In genomic region chr4:103146339-103146738, GRCm38 (mm10) we compare ENCODE assay signal across 9 mouse cellular contexts. TPM values are rescaled to one million over a fixed set of nuclear protein-coding genes. Genes with fewer than 3 reads are reported as not detected.
DNase-seq lines count a peak whose midpoint lies in the region; TF ChIP-seq lines count a peak whose summit lies in the region.
"Had no signal": no experiment of that assay in that cellular context is flagged by ENCODE, and none has a peak within 500 bp of the region (broad histone marks: within the 10 kb centered on the region; RNA-seq: fewer than 3 reads in every experiment).

No protein-coding gene starts in this region.

- no peaks in the 10 kb centered on the region for H3K27me3 ChIP-seq in MEL (ENCODE audit: control insufficient read depth in 1 of 2, insufficient read depth in 2 of 2, low read length in 2 of 2)
- no peaks in the 10 kb centered on the region for H3K27me3 ChIP-seq in heart, adult 2 months (ENCODE audit: control insufficient read depth, insufficient read depth, low read length)
- H3K27me3 ChIP-seq: limb, embryonic 15.5 days had no signal

- no peaks in the 10 kb centered on the region for H3K9me3 ChIP-seq in MEL (replicated peaks; ENCODE audit: insufficient read depth, low read length)
- H3K9me3 ChIP-seq: limb, embryonic 15.5 days had no signal

- no peak overlapping the region for H3K4me3 ChIP-seq in MEL (ENCODE audit: control insufficient read depth in 1 of 2, insufficient read depth in 1 of 2, low read depth in 2 of 2, low read length in 2 of 2)
- H3K4me3 ChIP-seq in heart, adult 2 months, result no peak overlapping the region
- H3K4me3 ChIP-seq: limb, embryonic 15.5 days had no signal

- TF ChIP-seq EP300 in MEL (IDR thresholded peaks at IDR 0.05; ENCODE audit: low read depth in 1 of 2, low read length in 2 of 2), result no peak
- peak; percentile 72; the same call in 1 of the 2 replicates for TF ChIP-seq EP300 in heart, adult 2 months (IDR thresholded peaks at IDR 0.05; ENCODE audit: insufficient read depth, low read depth, low read length)

- H3K9ac ChIP-seq in MEL (ENCODE audit: control insufficient read depth, low read depth, low read length, poor library complexity, severe bottlenecking), result no peak overlapping the region
- H3K9ac ChIP-seq in heart, adult 2 months (ENCODE audit: low read depth, low read length), result no peak overlapping the region
- H3K9ac ChIP-seq: limb, embryonic 15.5 days had no signal

- H3K36me3 ChIP-seq in MEL (ENCODE audit: control insufficient read depth in 1 of 2, insufficient read depth in 2 of 2, low read length in 2 of 2), result peaks cover 0 to 38% of the 10 kb centered on the region in 2 experiments; a peak in 2 of 4 replicates
- peaks cover 10% of the 10 kb centered on the region for H3K36me3 ChIP-seq in heart, adult 2 months (ENCODE audit: control insufficient read depth, insufficient read depth, low read length)

- H3K27ac ChIP-seq in MEL (ENCODE audit: control insufficient read depth, low read depth, low read length), result no peak overlapping the region
- no peak overlapping the region for H3K27ac ChIP-seq in heart, adult 2 months
- H3K27ac ChIP-seq: limb, embryonic 15.5 days had no signal

- TF ChIP-seq POLR2A in MEL (IDR thresholded peaks at IDR 0.05; ENCODE audit: control insufficient read depth in 1 of 2, insufficient read depth in 1 of 2, low read depth in 1 of 2, low read length in 2 of 2, poor library complexity in 1 of 2), result no peak
- no peak for TF ChIP-seq POLR2A in heart, adult 2 months (IDR thresholded peaks at IDR 0.05; ENCODE audit: insufficient read depth, low read depth, low read length)

- 30% methylated on average over 5 of the region's 5 CpGs for WGBS in heart, adult 2 months

- intact Hi-C loops in heart, adult 2 months (cut with DNase I), result loop anchor here (1.0 to 10.0 kb wide), 4 partner anchors 34 to 652 kb away; partner anchors contain the start of genes Mier1 and Wdr78

- H3K79me2 ChIP-seq in MEL (ENCODE audit: control insufficient read depth, insufficient read depth, low read length, poor library complexity), result no peaks in the 10 kb centered on the region
- H3K79me2 ChIP-seq in heart, adult 2 months (replicated peaks; ENCODE audit: control insufficient read depth, insufficient read depth, low read length), result no peaks in the 10 kb centered on the region

- H3K4me1 ChIP-seq in MEL (ENCODE audit: control insufficient read depth in 1 of 2, insufficient read depth in 2 of 2, low read length in 2 of 2), result no peaks in the 10 kb centered on the region
- H3K4me1 ChIP-seq in heart, adult 2 months (ENCODE audit: control insufficient read depth, insufficient read depth, low read length), result no peaks in the 10 kb centered on the region
- H3K4me1 ChIP-seq: limb, embryonic 15.5 days had no signal

- peak; percentile 68 for DNase-seq in MEL (ENCODE audit: low read depth, low spot score)
- DNase-seq in adrenal gland, postnatal 36 days, result peak; percentile 81 to 88
- peak; percentile 61 for DNase-seq in embryo, embryonic 9.5 days (ENCODE audit: extremely low spot score)
- DNase-seq in heart, adult 2 months, result peak; percentile 65 to 85
- peak; percentile 73 for DNase-seq in layer of hippocampus, adult 9-10 months (ENCODE audit: low spot score)
- DNase-seq in lung, postnatal 14 days, result peak; percentile 90
- peak; percentile 88 for DNase-seq in right cerebral cortex, postnatal 14 days
- peak; percentile 29 for DNase-seq in yolk sac, embryonic 10.5 days (ENCODE audit: low spot score)

- peak; percentile 62 to 81 (median 71) for TF ChIP-seq CTCF in MEL (IDR thresholded peaks at IDR 0.05 in 2 of 3, conservative IDR thresholded peaks at IDR 0.05 in 1 of 3; ENCODE audit: control insufficient read depth in 1 of 3, insufficient read depth in 1 of 3, low read depth in 2 of 3, low read length in 3 of 3, poor library complexity in 1 of 3, severe bottlenecking in 1 of 3)
- peak; percentile 92 for TF ChIP-seq CTCF in heart, adult 2 months (IDR thresholded peaks at IDR 0.05)

- peak; percentile 65 for TF ChIP-seq RAD21 in MEL (IDR thresholded peaks at IDR 0.05; ENCODE audit: low read depth, low read length)

TF ChIP-seq in MEL, 35 proteins besides CTCF, POLR2A, EP300 and RAD21:
- TF ChIP-seq SMC3 (IDR thresholded peaks at IDR 0.05; ENCODE audit: low read depth, low read length), result peak; percentile 79
- TF ChIP-seq UBTF (IDR thresholded peaks at IDR 0.05; ENCODE audit: borderline replicate concordance, insufficient read depth, low read depth, low read length), result no peak
- TF ChIP-seq ZC3H11A (IDR thresholded peaks at IDR 0.05; ENCODE audit: low read depth, low read length), result peak; percentile 16; the same call in 1 of the 2 replicates
- no peak for TF ChIP-seq SIN3A (IDR thresholded peaks at IDR 0.05; ENCODE audit: low read length)

RNA-seq across cellular contexts. Expression of gene Wdr78, which starts 32.0 kb away (rescaled TPM):
- 0.77 and 1.1 TPM in 2 replicates for total RNA-seq in MEL (2012; rRNA removed)
- polyA plus RNA-seq in MEL (2012; ENCODE audit: insufficient read depth in 1 of 2, insufficient read length in 2 of 2, low read depth in 1 of 2, low replicate concordance in 2 of 2, missing spikeins in 1 of 2), result 1 to 10 TPM in 1 of 2 experiments, not detected in 1; 1.2 TPM
- 1 to 10 TPM; 4.0 to 6.9 TPM for total RNA-seq in adrenal gland, postnatal 36 days (2021)
- total RNA-seq in heart, adult 2 months (2021), result 1 to 10 TPM; 1.1 to 1.3 TPM
- 0.29 and 0.37 TPM in 2 replicates for polyA plus RNA-seq in heart, adult 2 months (2012; rRNA removed)

RNA-seq across cellular contexts. Expression of gene Mier1, which starts 32.1 kb away (rescaled TPM):
- 18.7 and 27.0 TPM in 2 replicates for total RNA-seq in MEL (2012; rRNA removed)
- 10 to 100 TPM; 22.3 to 41.1 TPM for polyA plus RNA-seq in MEL (2012; ENCODE audit: insufficient read depth in 1 of 2, insufficient read length in 2 of 2, low read depth in 1 of 2, low replicate concordance in 2 of 2, missing spikeins in 1 of 2)
- 10 to 100 TPM; 57.0 to 59.2 TPM for total RNA-seq in adrenal gland, postnatal 36 days (2021)
- total RNA-seq in heart, adult 2 months (2021), result 10 to 100 TPM; 32.0 to 36.9 TPM
- 7.0 and 12.5 TPM in 2 replicates for polyA plus RNA-seq in heart, adult 2 months (2012; rRNA removed)

Comparison
In these comparisons a context has a peak if more than half of its experiments do, and no peak if none do; other contexts are left out.
1. DNase-seq: peak in every context shown above with its lines; median percentile 90 in lung, postnatal 14 days; 88 in right cerebral cortex, postnatal 14 days; 84 in adrenal gland, postnatal 36 days; 75 in heart, adult 2 months; 73 in layer of hippocampus, adult 9-10 months; 68 in MEL; 61 in embryo, embryonic 9.5 days; 29 in yolk sac, embryonic 10.5 days.